Mouse (Mus musculus) stomach, embryonic 16.5 days (tissue): ENCODE data around the gene Tmem95. TPM values are rescaled to one million over a fixed set of nuclear protein-coding genes. Genes with fewer than 3 reads are reported as not detected.
"Not testable (repeated sequence)": the region's sequence is repeated elsewhere in the genome, so short reads cannot be mapped to it uniquely, and the experiment has no call there.

Experiments
- ATAC-seq: fragments of 200-750 bp; cut with Nextera tagmentation; 2 replicates; pipeline ENCODE4 v1.8.0; 2017; ENCODE audit warnings: moderate number of reproducible peaks, moderate TSS enrichment; ENCODE audit not compliant: insufficient read depth, low FRiP score
- H3K27ac ChIP-seq: fragments of 300-500 bp; sonication (generic); 2 replicates; pipeline ENCODE4 v1.5.1; 2014; ENCODE audit warnings: low read length
- H3K27me3 ChIP-seq: fragments of 300-500 bp; sonication (generic); 2 replicates; pipeline ENCODE4 v1.6.1; 2014; ENCODE audit warnings: low read length, control low read depth, mixed read lengths; ENCODE audit not compliant: control insufficient read depth, insufficient read depth
- H3K36me3 ChIP-seq: fragments of 300-500 bp; sonication (generic); 2 replicates; pipeline ENCODE4 v1.6.1; 2014; ENCODE audit warnings: low read length; ENCODE audit not compliant: control insufficient read depth, insufficient read depth
- H3K4me1 ChIP-seq: fragments of 300-500 bp; sonication (generic); 2 replicates; pipeline ENCODE4 v1.6.1; 2014; ENCODE audit warnings: low read length, control low read depth, mixed read lengths; ENCODE audit not compliant: control insufficient read depth, insufficient read depth
- H3K4me2 ChIP-seq: fragments of 300-500 bp; sonication (generic); 2 replicates; pipeline ENCODE4 v1.6.1; 2014; ENCODE audit warnings: low read depth, low read length, mixed read lengths
- H3K4me3 ChIP-seq: fragments of 300-500 bp; sonication (generic); replicated peaks from 2 replicates; pipeline ENCODE4 v1.5.1; 2014; ENCODE audit warnings: mild to moderate bottlenecking, low read length
- H3K9ac ChIP-seq: fragments of 300-500 bp; sonication (generic); 2 replicates; pipeline ENCODE4 v1.6.1; 2014; ENCODE audit warnings: low read length
- H3K9me3 ChIP-seq: fragments of 300-500 bp; sonication (generic); replicated peaks from 2 replicates; pipeline ENCODE4 v1.6.1; 2016; ENCODE audit warnings: low read length, control low read depth; ENCODE audit not compliant: control insufficient read depth
- WGBS: fragments of 180-500 bp; shearing (Covaris S2); extraction: QIAGEN DNeasy Blood & Tissue Kit; methylation state at CpG from one replicate; pipeline ENCODE4 v1.1.7; 2014; 5-methylcytosine and 5-hydroxymethylcytosine counted together
- polyA plus RNA-seq: library from polyadenylated mRNA; unstranded; fragments of >200 nt; fragmentation: Nextera tagmentation; extraction: Ambion mirVana; gene quantifications from 2 replicates; pipeline ENCODE4 v1.2.1, GENCODE M21; 2015

Tmem95 gene
- polyA plus RNA-seq, 1 experiment from 2014 or later: not detected

DNA sequence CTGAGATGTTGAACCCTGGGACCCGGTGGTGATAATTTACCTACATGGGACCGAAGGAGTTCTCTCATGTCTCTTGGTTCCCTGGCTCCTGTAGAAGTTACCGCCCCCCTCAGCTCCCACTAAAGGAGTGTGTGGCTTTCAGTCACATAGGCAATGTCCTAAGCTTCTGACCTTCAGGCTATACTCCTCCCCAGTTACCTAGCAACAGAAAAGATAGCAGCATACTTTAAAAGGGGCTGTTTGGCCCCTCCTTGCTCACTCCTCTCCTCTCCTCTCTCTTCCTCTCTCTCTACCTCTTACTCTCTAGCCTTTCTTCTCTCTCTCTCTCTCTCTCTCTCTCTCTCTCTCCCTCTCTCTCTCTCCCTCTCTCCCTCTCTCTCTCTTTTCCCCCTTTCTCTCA, 14.1 kb downstream of the Tmem95 start:
- H3K9ac ChIP-seq, H3K27me3 ChIP-seq, H3K4me3 ChIP-seq, H3K9me3 ChIP-seq, H3K4me1 ChIP-seq, H3K36me3 ChIP-seq, H3K4me2 ChIP-seq, ATAC-seq, H3K27ac ChIP-seq: not testable (repeated sequence)
- 69% methylated on average over 3 of the region's 3 CpGs for WGBS

DNA sequence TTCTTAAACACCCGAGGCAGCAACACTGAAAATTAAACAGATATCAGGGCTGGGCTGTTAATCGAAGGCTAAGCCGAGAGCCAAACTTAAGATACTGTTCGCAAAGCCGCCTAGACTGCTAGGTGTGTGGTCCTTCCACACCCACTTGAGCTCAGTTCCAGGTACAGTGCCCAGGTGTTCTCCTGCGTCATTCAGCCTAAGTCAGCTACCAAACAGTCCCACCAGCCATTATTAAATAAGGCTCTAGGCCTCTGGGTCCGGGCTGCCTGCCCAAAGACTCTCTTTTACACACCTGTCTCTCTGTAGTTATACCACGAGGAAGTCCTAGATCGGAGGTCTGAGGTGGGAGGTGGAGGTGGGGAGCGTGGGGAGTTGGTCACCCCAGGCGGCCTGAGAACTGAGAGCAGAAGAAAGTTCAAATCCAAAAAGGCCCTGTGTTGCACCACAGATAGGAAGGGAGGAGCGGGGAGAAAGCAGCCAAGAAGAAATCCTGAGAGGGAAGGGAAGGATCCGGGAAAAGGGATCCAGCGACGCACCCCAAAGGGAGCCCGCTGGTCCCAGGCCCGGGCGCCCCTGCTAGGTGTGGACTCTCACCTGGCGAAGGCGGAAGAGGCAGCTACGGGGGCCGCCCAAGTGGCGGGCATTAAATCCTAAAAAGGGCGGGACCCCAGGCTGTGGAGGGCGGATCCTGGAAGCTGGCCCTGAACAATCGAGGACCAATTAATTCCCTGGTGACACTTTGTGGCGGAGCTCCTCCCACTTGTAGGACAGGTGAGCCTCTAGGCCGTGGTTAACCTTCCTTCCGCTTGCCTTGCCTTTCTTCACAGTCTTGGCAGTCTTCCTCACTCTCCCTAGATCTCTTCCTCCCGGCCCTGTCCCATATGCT, 19.5 kb downstream of the Tmem95 start, which contains the start of gene Tnk1:
TSS of gene Tnk1 (minus strand) at position 618 of the 886 bp plus-strand sequence.
- no peaks in the 10 kb centered on the region for H3K9me3 ChIP-seq
- whole genome bisulfite sequencing: 17% methylated on average over 30 of the region's 30 CpGs
- peak within 1 kb of the TSS; percentile 86 for H3K27ac ChIP-seq
- H3K4me2 ChIP-seq: peak within 1 kb of the TSS; percentile 36
- no peaks in the 10 kb centered on the region for H3K4me1 ChIP-seq
- peak; percentile 88 for ATAC-seq
- peak within 1 kb of the TSS; percentile 46 for H3K4me3 ChIP-seq
- H3K9ac ChIP-seq: peak within 1 kb of the TSS; percentile 68
- no peaks in the 10 kb centered on the region for H3K36me3 ChIP-seq
- H3K27me3 ChIP-seq: no peaks in the 10 kb centered on the region

DNA sequence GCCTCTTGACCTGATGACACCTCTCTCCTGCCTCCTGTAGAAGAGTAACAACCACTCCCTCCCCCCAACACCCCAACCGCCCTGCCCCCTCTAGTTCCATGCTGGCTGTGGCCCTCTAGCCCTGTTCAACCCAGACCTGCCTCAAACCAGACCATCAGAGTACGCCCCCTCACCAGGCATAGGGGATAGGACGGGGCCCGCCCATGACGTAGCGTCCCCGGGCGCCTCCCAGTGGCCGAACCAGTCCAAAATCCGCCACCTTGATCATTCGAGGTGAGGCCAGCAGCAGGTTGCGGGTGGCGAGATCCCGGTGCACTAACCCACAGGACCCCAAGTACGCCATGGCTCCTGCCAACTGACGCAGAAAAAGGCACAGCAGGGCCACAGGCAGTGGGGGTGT, 22.5 kb downstream of the Tmem95 start:
- Histone ChIP-seq H3K4me2 (no peak overlapping the region), H3K27me3 (no peaks in the 10 kb centered on the region), H3K4me1 (no peaks in the 10 kb centered on the region), H3K36me3 (0 out of 2 replicates have a peak, but pooled peaks cover 9% of the 10 kb centered on the region), H3K9ac (peak overlapping the region; percentile 14; the same call in 1 of the 2 replicates), H3K27ac (no peak overlapping the region), H3K4me3 (no peak overlapping the region), H3K9me3 (no peaks in the 10 kb centered on the region)
- 29% methylated on average over 16 of the region's 16 CpGs for WGBS
- ATAC-seq: no peak

DNA sequence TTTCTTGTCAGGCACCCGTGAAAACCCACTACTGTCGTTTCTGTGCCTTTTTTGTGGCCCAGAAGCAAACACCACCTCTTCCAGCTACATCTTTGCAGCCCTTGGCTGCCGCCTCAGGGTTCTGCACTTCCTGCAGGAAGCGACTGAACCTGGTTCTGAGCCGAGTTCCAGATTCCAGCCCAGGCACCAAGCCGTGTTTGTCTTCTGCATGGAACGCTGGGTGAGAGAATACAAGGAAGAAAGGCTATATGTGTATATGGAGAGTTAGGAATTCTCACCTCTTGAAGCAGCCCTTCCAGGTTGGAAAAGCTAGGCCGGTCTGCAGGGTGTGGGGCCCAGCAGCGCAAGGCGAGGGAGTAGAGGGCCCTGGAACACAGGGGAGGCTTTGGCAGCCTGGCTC, 23.1 kb downstream of the Tmem95 start:
- Histone ChIP-seq H3K4me2 (no peak overlapping the region), H3K36me3 (0 out of 2 replicates have a peak, but pooled peaks cover 9% of the 10 kb centered on the region), H3K9me3 (no peaks in the 10 kb centered on the region), H3K9ac (no peak overlapping the region), H3K4me1 (no peaks in the 10 kb centered on the region), H3K27me3 (no peaks in the 10 kb centered on the region), H3K27ac (no peak overlapping the region), H3K4me3 (no peak overlapping the region)
- whole genome bisulfite sequencing: 74% methylated on average over 10 of the region's 10 CpGs
- no peak for ATAC-seq

DNA sequence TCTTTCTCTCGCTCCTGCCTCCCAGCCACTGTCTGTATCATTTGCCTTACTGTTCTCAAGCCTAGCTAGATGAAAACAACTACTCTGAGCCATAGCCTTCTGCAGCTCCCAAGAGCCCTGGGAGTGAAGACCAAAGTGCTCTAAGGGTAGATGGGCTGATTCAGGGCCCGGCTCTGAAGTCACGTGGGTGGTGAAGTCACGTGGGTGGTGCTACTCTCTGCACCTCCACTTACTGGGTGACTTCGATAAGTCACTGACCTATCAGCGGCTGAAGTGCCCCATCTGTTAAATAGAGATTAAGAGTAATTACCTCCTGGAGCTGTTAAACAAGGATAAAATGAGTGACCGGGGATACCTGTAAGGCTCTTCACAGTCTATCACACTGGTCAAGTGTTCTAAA, 23.8 kb downstream of the Tmem95 start:
- no peak overlapping the region for H3K4me3 ChIP-seq
- ATAC-seq: 0 out of 2 replicates have a peak, but pooled peaks have one; percentile 9
- H3K4me2 ChIP-seq: no peak overlapping the region
- no peaks in the 10 kb centered on the region for H3K27me3 ChIP-seq
- no peaks in the 10 kb centered on the region for H3K9me3 ChIP-seq
- H3K9ac ChIP-seq: no peak overlapping the region
- WGBS: 55% methylated on average over 7 of the region's 7 CpGs
- H3K27ac ChIP-seq: no peak overlapping the region
- 0 out of 2 replicates have a peak, but pooled peaks cover 9% of the 10 kb centered on the region for H3K36me3 ChIP-seq
- H3K4me1 ChIP-seq: no peaks in the 10 kb centered on the region

DNA sequence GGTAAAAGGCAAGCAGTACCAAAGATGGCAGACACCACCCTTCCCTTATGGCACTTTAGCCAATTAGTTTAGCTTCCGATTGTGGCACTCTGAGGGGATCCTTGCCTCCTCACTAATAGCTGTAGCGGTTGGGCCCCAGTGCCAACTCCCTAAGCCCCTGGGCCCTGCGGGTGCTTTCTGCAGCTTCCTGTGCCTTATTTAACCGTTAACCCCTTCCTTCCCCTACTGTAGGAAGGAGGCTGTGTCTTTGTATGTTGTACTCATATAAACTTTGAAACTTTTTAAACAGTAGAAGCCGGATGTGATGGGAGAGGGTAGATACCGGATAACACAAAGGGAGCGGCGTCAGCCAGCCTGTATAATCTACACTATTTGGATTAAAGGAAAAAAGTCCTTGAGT, 27.1 kb downstream of the Tmem95 start:
- 69% methylated on average over 8 of the region's 8 CpGs for WGBS
- no peak for ATAC-seq

DNA sequence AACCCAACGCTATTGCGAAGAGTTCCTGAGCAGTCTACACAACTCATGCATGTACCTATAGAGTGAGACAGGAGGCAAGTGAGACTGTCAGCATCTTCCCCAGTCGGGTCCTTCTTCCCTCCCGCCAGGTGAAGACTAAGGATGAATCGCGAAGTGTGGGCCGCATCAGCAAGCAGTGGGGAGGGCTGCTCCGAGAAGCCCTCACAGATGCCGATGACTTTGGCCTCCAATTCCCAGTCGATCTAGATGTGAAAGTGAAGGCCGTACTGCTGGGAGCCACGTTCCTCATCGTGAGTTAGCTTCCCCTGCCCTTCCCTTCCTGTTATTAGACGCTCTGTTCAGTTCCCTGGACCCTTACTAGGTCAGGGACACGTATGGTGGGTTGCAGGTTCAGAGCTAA, 27.9 kb downstream of the Tmem95 start:
- WGBS: 94% methylated on average over 15 of the region's 15 CpGs
- H3K9ac ChIP-seq: no peak overlapping the region

More for the DNA sequence above, 27.1 kb downstream of the Tmem95 start:
- H3K9me3 ChIP-seq: no peaks in the 10 kb centered on the region
- H3K4me3 ChIP-seq: no peak overlapping the region
- H3K27me3 ChIP-seq: no peaks in the 10 kb centered on the region
- no peak overlapping the region for H3K4me2 ChIP-seq
- 0 out of 2 replicates have a peak, but pooled peaks cover 9% of the 10 kb centered on the region for H3K36me3 ChIP-seq
- H3K4me1 ChIP-seq: peaks cover 10% of the 10 kb centered on the region
- H3K27ac ChIP-seq: no peak overlapping the region
- no peak overlapping the region for H3K9ac ChIP-seq

DNA sequence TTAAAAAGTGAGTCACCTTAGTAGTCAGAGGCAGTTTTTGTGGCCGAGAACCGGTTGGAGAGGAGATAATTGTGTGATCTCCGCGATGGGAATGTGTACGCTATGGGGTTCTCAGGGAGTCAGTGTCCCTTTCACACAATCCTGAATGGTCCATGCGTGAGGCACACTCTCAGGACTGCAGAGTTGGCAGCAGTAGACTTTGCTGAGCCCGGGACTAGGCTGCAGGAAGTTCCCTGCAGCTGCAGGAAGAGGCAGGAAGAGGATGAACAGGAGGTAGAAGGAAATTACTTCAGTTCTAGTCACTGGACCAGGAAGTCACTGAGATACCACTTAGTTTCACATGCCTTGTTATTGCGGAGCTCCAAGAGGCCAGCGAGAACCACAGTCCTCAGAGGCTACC, 28.7 kb downstream of the Tmem95 start:
- Histone ChIP-seq H3K4me2 (no peak overlapping the region), H3K4me1 (peaks cover 16% of the 10 kb centered on the region), H3K27me3 (no peaks in the 10 kb centered on the region), H3K9me3 (no peaks in the 10 kb centered on the region), H3K27ac (peak overlapping the region; percentile 36; the same call in 1 of the 2 replicates), H3K36me3 (0 out of 2 replicates have a peak, but pooled peaks cover 9% of the 10 kb centered on the region), H3K9ac (no peak overlapping the region), H3K4me3 (no peak overlapping the region)
- no peak for ATAC-seq
- 79% methylated on average over 9 of the region's 9 CpGs for WGBS

More for the DNA sequence above, 27.9 kb downstream of the Tmem95 start:
- Histone ChIP-seq H3K36me3 (0 out of 2 replicates have a peak, but pooled peaks cover 9% of the 10 kb centered on the region), H3K27me3 (no peaks in the 10 kb centered on the region), H3K4me2 (no peak overlapping the region), H3K27ac (no peak overlapping the region; the same call in 1 of the 2 replicates), H3K4me1 (peaks cover 16% of the 10 kb centered on the region), H3K9me3 (no peaks in the 10 kb centered on the region), H3K4me3 (no peak overlapping the region)
- no peak for ATAC-seq

DNA sequence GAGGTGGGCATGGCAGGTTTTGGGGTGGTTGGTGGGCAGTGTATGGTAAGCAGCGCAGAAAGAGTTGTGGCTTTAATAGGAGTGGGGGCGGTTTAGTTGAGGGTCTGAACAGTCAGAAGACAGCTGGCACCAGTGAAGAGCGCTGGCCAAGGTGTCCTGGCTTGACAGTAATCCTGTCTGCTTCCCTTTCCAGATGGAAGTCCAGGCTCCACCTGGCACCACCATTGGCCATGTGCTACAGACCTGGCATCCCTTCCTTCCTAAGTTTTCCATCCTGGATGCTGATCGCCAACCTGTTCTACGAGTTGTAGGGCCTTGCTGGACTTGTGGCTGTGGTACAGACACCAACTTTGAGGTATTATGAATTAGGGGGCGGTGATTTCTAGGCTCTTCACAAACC, 29.8 kb downstream of the Tmem95 start:
- Histone ChIP-seq H3K36me3 (0 out of 2 replicates have a peak, but pooled peaks cover 9% of the 10 kb centered on the region), H3K4me2 (peak overlapping the region; percentile 84), H3K4me1 (peaks cover 16% of the 10 kb centered on the region), H3K9me3 (no peaks in the 10 kb centered on the region), H3K4me3 (peak overlapping the region; percentile 64; the same call in 1 of the 2 replicates), H3K27ac (no peak overlapping the region), H3K27me3 (no peaks in the 10 kb centered on the region), H3K9ac (no peak overlapping the region; the same call in 1 of the 2 replicates)
- WGBS: 90% methylated on average over 6 of the region's 6 CpGs
- ATAC-seq: no peak
